Mouse (Mus musculus) liver, adult 2 months (tissue): ENCODE measurements around the gene Fbln7.

Experiments used
- CTCF ChIP-seq: fragments of 200-500 bp; IDR thresholded peaks from 2 replicates; pipeline ENCODE4 v1.5.1; 2011; ENCODE audit warnings: low read depth, low read length, control low read depth
- POLR2A ChIP-seq: fragments of 200-500 bp; IDR thresholded peaks from 2 replicates; pipeline ENCODE4 v1.6.1; 2011; ENCODE audit warnings: low read length, control low read depth; ENCODE audit not compliant: insufficient read depth; ENCODE audit errors: extremely low read depth

GRCm38 (mm10) chr2:128862636-128863035 is at the start of gene Fbln7:
- TF ChIP-seq CTCF (no peak), POLR2A (no peak)
